Mouse (Mus musculus) stomach, embryonic 14.5 days (tissue): ENCODE measurements around the gene Pigm. TPM values are rescaled to one million over a fixed set of nuclear protein-coding genes. Genes with fewer than 3 reads are reported as not detected.
A peak's percentile ranks its signal among the peaks of the same experiment; 100 is the strongest.

Source experiments
- ATAC-seq: fragments of 200-750 bp; cut with Nextera tagmentation; 2 replicates; pipeline ENCODE4 v1.8.0; 2017; ENCODE audit warnings: low read depth, moderate TSS enrichment; ENCODE audit not compliant: insufficient number of reproducible peaks, insufficient read depth, low FRiP score
- H3K27ac ChIP-seq: fragments of 300-500 bp; sonication (generic); 2 replicates; pipeline ENCODE4 v1.5.1; 2014; ENCODE audit warnings: mild to moderate bottlenecking, low read length, moderate library complexity, mixed read lengths
- H3K27me3 ChIP-seq: fragments of 300-500 bp; sonication (generic); 2 replicates; pipeline ENCODE4 v1.6.1; 2014; ENCODE audit warnings: low read length, control low read depth, mixed read lengths; ENCODE audit not compliant: control insufficient read depth, insufficient read depth
- H3K36me3 ChIP-seq: fragments of 300-500 bp; sonication (generic); 2 replicates; pipeline ENCODE4 v1.6.1; 2014; ENCODE audit warnings: mild to moderate bottlenecking, control low read depth, low read length, moderate library complexity, mixed read lengths; ENCODE audit not compliant: control insufficient read depth, insufficient read depth
- H3K4me1 ChIP-seq: fragments of 300-500 bp; sonication (generic); 2 replicates; pipeline ENCODE4 v1.6.1; 2014; ENCODE audit warnings: low read length, control low read depth, mixed read lengths; ENCODE audit not compliant: control insufficient read depth, insufficient read depth
- H3K4me2 ChIP-seq: fragments of 300-500 bp; sonication (generic); replicated peaks from 2 replicates; pipeline ENCODE4 v1.6.1; 2014; ENCODE audit warnings: low read depth, low read length, control low read depth
- H3K4me3 ChIP-seq: fragments of 300-500 bp; sonication (generic); 2 replicates; pipeline ENCODE4 v1.5.1; 2014; ENCODE audit warnings: low read depth, low read length, control low read depth
- H3K9ac ChIP-seq: fragments of 300-500 bp; sonication (generic); replicated peaks from 2 replicates; pipeline ENCODE4 v1.6.1; 2014; ENCODE audit warnings: low read depth, mild to moderate bottlenecking, control low read depth, low read length, moderate library complexity, mixed read lengths
- H3K9me3 ChIP-seq: fragments of 300-500 bp; sonication (generic); 2 replicates; pipeline ENCODE4 v1.6.1; 2016; ENCODE audit warnings: low read depth, low read length, control low read depth; ENCODE audit not compliant: control insufficient read depth
- WGBS: fragments of 180-500 bp; shearing (Covaris S2); extraction: QIAGEN DNeasy Blood & Tissue Kit; methylation state at CpG from one replicate; pipeline ENCODE4 v1.1.7; 2014; 5-methylcytosine and 5-hydroxymethylcytosine counted together
- polyA plus RNA-seq: library from polyadenylated mRNA; unstranded; fragments of >200 nt; fragmentation: Nextera tagmentation; extraction: Ambion mirVana; gene quantifications from 2 replicates; pipeline ENCODE4 v1.2.1, GENCODE M21; 2014

Gene Pigm
- polyA plus RNA-seq, 1 experiment from 2014 or later, result 10.5 TPM

GRCm38 (mm10) chr1:172410806-172411205 lies 34.5 kb downstream of the Pigm start:
- Histone ChIP-seq H3K4me1 (no peaks in the 10 kb centered on the region), H3K27ac (no peak overlapping the region), H3K9me3 (no peaks in the 10 kb centered on the region), H3K36me3 (no peaks in the 10 kb centered on the region), H3K27me3 (no peaks in the 10 kb centered on the region), H3K4me3 (no peak overlapping the region), H3K4me2 (no peak overlapping the region), H3K9ac (no peak overlapping the region)
- ATAC-seq, result no peak
- 4% methylated on average over 4 of the region's 4 CpGs for WGBS

GRCm38 (mm10) chr1:172412204-172412603 lies 35.9 kb downstream of the Pigm start:
- Histone ChIP-seq H3K9ac (no peak overlapping the region), H3K4me2 (no peak overlapping the region), H3K27ac (no peak overlapping the region), H3K4me3 (no peak overlapping the region), H3K27me3 (no peaks in the 10 kb centered on the region), H3K36me3 (no peaks in the 10 kb centered on the region), H3K9me3 (no peaks in the 10 kb centered on the region), H3K4me1 (no peaks in the 10 kb centered on the region)
- 1% methylated on average over 5 of the region's 5 CpGs for WGBS
- 0 out of 2 replicates have a peak, but pooled peaks have one; percentile 44 for ATAC-seq

- Histone ChIP-seq H3K4me1 (0 out of 2 replicates have a peak, but pooled peaks cover 3% of the 10 kb centered on the region), H3K4me2 (no peak overlapping the region), H3K9me3 (no peaks in the 10 kb centered on the region), H3K4me3 (no peak overlapping the region), H3K9ac (no peak overlapping the region), H3K27me3 (no peaks in the 10 kb centered on the region), H3K36me3 (no peaks in the 10 kb centered on the region), H3K27ac (no peak overlapping the region)
- 83% methylated on average over 4 of the region's 4 CpGs for WGBS
- no peak for ATAC-seq
These were observed 37.3 kb downstream of the Pigm start for GRCm38 (mm10) chr1:172413491-172414230.

- no peak overlapping the region for H3K4me2 ChIP-seq
- no peak overlapping the region for H3K4me3 ChIP-seq
- H3K36me3 ChIP-seq, result no peaks in the 10 kb centered on the region
- WGBS, result 87% methylated on average over 6 of the region's 6 CpGs
- no peak overlapping the region for H3K27ac ChIP-seq
- H3K27me3 ChIP-seq, result no peaks in the 10 kb centered on the region
- H3K9me3 ChIP-seq, result no peaks in the 10 kb centered on the region
- H3K4me1 ChIP-seq, result 0 out of 2 replicates have a peak, but pooled peaks cover 3% of the 10 kb centered on the region
- no peak for ATAC-seq
- no peak overlapping the region for H3K9ac ChIP-seq
These were observed 37.9 kb downstream of the Pigm start for GRCm38 (mm10) chr1:172414231-172414585.

- H3K4me1 ChIP-seq, result 0 out of 2 replicates have a peak, but pooled peaks cover 3% of the 10 kb centered on the region
- WGBS, result 81% methylated on average over 7 of the region's 7 CpGs
These were observed 38.7 kb downstream of the Pigm start for GRCm38 (mm10) chr1:172415061-172415460.

GRCm38 (mm10) chr1:172418173-172418572 lies 41.8 kb downstream of the Pigm start:
- 0 out of 2 replicates have a peak, but pooled peaks cover 3% of the 10 kb centered on the region for H3K4me1 ChIP-seq
- no peak overlapping the region for H3K4me2 ChIP-seq
- no peak for ATAC-seq
- H3K27me3 ChIP-seq, result no peaks in the 10 kb centered on the region
- no peaks in the 10 kb centered on the region for H3K36me3 ChIP-seq
- H3K9me3 ChIP-seq, result no peaks in the 10 kb centered on the region
- no peak overlapping the region for H3K4me3 ChIP-seq
- no peak overlapping the region for H3K9ac ChIP-seq
- 19% methylated on average over 6 of the region's 6 CpGs for WGBS
- no peak overlapping the region for H3K27ac ChIP-seq

More at GRCm38 (mm10) chr1:172415061-172415460, 38.7 kb downstream of the Pigm start:
- Histone ChIP-seq H3K36me3 (no peaks in the 10 kb centered on the region), H3K9ac (no peak overlapping the region), H3K4me2 (no peak overlapping the region), H3K9me3 (no peaks in the 10 kb centered on the region), H3K27ac (no peak overlapping the region), H3K4me3 (no peak overlapping the region), H3K27me3 (no peaks in the 10 kb centered on the region)
- ATAC-seq, result no peak

- Histone ChIP-seq H3K27me3 (no peaks in the 10 kb centered on the region), H3K4me2 (no peak overlapping the region), H3K27ac (no peak overlapping the region), H3K4me1 (0 out of 2 replicates have a peak, but pooled peaks cover 3% of the 10 kb centered on the region), H3K9me3 (no peaks in the 10 kb centered on the region), H3K36me3 (no peaks in the 10 kb centered on the region), H3K9ac (no peak overlapping the region), H3K4me3 (no peak overlapping the region)
- no peak for ATAC-seq
- WGBS, result 75% methylated on average over 3 of the region's 3 CpGs
These were observed 42.3 kb downstream of the Pigm start for GRCm38 (mm10) chr1:172418642-172419041.

GRCm38 (mm10) chr1:172420181-172420580 lies 43.8 kb downstream of the Pigm start:
- Histone ChIP-seq H3K27ac (no peak overlapping the region), H3K4me2 (no peak overlapping the region), H3K4me1 (0 out of 2 replicates have a peak, but pooled peaks cover 3% of the 10 kb centered on the region), H3K27me3 (no peaks in the 10 kb centered on the region), H3K9me3 (no peaks in the 10 kb centered on the region), H3K9ac (no peak overlapping the region), H3K4me3 (no peak overlapping the region), H3K36me3 (no peaks in the 10 kb centered on the region)
- WGBS, result 85% methylated on average over 6 of the region's 6 CpGs
- no peak for ATAC-seq

- Histone ChIP-seq H3K4me1 (no peaks in the 10 kb centered on the region), H3K9me3 (no peaks in the 10 kb centered on the region), H3K4me2 (no peak overlapping the region), H3K9ac (no peak overlapping the region), H3K27me3 (no peaks in the 10 kb centered on the region), H3K27ac (no peak overlapping the region), H3K4me3 (no peak overlapping the region), H3K36me3 (no peaks in the 10 kb centered on the region)
- WGBS, result 25% methylated on average over 1 of the region's 1 CpGs
- no peak for ATAC-seq
These were observed 47.0 kb downstream of the Pigm start for GRCm38 (mm10) chr1:172423393-172423792.
